Mouse (Mus musculus): ENCODE measurements around the gene Rbm24. TPM values are rescaled to one million over a fixed set of nuclear protein-coding genes. Genes with fewer than 3 reads are reported as not detected.

Gene Rbm24
- polyA plus RNA-seq, 1 experiment from 2014 or later, result 1.0 TPM

GRCm38 (mm10) chr13:46428964-46429363 is 10.7 kb downstream of the Rbm24 start:
- no peaks in the 10 kb centered on the region for H3K36me3 ChIP-seq (ENCODE audit: insufficient read depth, low read length)
- no peak for TF ChIP-seq CTCF (IDR thresholded peaks at IDR 0.05; ENCODE audit: low read depth)
- H3K4me3 ChIP-seq (replicated peaks; ENCODE audit: low read depth, low read length), result no peak overlapping the region
- H3K27ac ChIP-seq, result no peak overlapping the region
- no peak overlapping the region for H3K4me2 ChIP-seq (ENCODE audit: low read length)
- H3K9me3 ChIP-seq (replicated peaks; ENCODE audit: low read length), result no peaks in the 10 kb centered on the region
- ATAC-seq (replicated peaks; ENCODE audit: low FRiP score, low read depth) (no peak), DNase-seq (ENCODE audit: low spot score) (no peak)
- no peaks in the 10 kb centered on the region for H3K27me3 ChIP-seq (ENCODE audit: insufficient read depth, low read length)
- H3K4me1 ChIP-seq (replicated peaks; ENCODE audit: insufficient read depth, low read length), result no peaks in the 10 kb centered on the region
- no peak overlapping the region for H3K9ac ChIP-seq (ENCODE audit: low read depth, low read length)
- 74% methylated on average over 22 of the region's 22 CpGs for WGBS

GRCm38 (mm10) chr13:46429866-46430265 is 11.6 kb downstream of the Rbm24 start:
- Histone ChIP-seq H3K36me3 (ENCODE audit: insufficient read depth, low read length) (no peaks in the 10 kb centered on the region), H3K9ac (ENCODE audit: low read depth, low read length) (no peak overlapping the region), H3K4me3 (replicated peaks; ENCODE audit: low read depth, low read length) (no peak overlapping the region), H3K9me3 (replicated peaks; ENCODE audit: low read length) (no peaks in the 10 kb centered on the region), H3K4me2 (ENCODE audit: low read length) (no peak overlapping the region), H3K27ac (no peak overlapping the region), H3K27me3 (ENCODE audit: insufficient read depth, low read length) (no peaks in the 10 kb centered on the region), H3K4me1 (replicated peaks; ENCODE audit: insufficient read depth, low read length) (no peaks in the 10 kb centered on the region)
- TF ChIP-seq CTCF (IDR thresholded peaks at IDR 0.05; ENCODE audit: low read depth), result no peak
- ATAC-seq (replicated peaks; ENCODE audit: low FRiP score, low read depth), result no peak
- no peak for DNase-seq (ENCODE audit: low spot score)
- WGBS, result 89% methylated on average over 11 of the region's 11 CpGs

GRCm38 (mm10) chr13:46433880-46434560 is 15.8 kb downstream of the Rbm24 start:
- Histone ChIP-seq H3K36me3 (ENCODE audit: insufficient read depth, low read length) (no peaks in the 10 kb centered on the region), H3K27me3 (ENCODE audit: insufficient read depth, low read length) (no peaks in the 10 kb centered on the region), H3K4me2 (ENCODE audit: low read length) (no peak overlapping the region), H3K4me1 (replicated peaks; ENCODE audit: insufficient read depth, low read length) (no peaks in the 10 kb centered on the region), H3K9ac (ENCODE audit: low read depth, low read length) (no peak overlapping the region), H3K9me3 (replicated peaks; ENCODE audit: low read length) (no peaks in the 10 kb centered on the region), H3K4me3 (replicated peaks; ENCODE audit: low read depth, low read length) (no peak overlapping the region), H3K27ac (no peak overlapping the region)
- ATAC-seq (replicated peaks; ENCODE audit: low FRiP score, low read depth), result no peak
- DNase-seq (ENCODE audit: low spot score), result no peak
- no peak for TF ChIP-seq CTCF (IDR thresholded peaks at IDR 0.05; ENCODE audit: low read depth)
- WGBS, result 52% methylated on average over 8 of the region's 8 CpGs

GRCm38 (mm10) chr13:46438960-46439359 is 20.7 kb downstream of the Rbm24 start:
- DNase-seq (ENCODE audit: low spot score) (no peak), ATAC-seq (replicated peaks; ENCODE audit: low FRiP score, low read depth) (no peak)
- H3K9ac ChIP-seq (ENCODE audit: low read depth, low read length), result no peak overlapping the region
- H3K27me3 ChIP-seq (ENCODE audit: insufficient read depth, low read length), result no peaks in the 10 kb centered on the region
- H3K27ac ChIP-seq, result no peak overlapping the region
- no peaks in the 10 kb centered on the region for H3K4me1 ChIP-seq (replicated peaks; ENCODE audit: insufficient read depth, low read length)
- no peaks in the 10 kb centered on the region for H3K36me3 ChIP-seq (ENCODE audit: insufficient read depth, low read length)
- no peak overlapping the region for H3K4me3 ChIP-seq (replicated peaks; ENCODE audit: low read depth, low read length)
- no peak for TF ChIP-seq CTCF (IDR thresholded peaks at IDR 0.05; ENCODE audit: low read depth)
- 78% methylated on average over 6 of the region's 6 CpGs for WGBS
- H3K4me2 ChIP-seq (ENCODE audit: low read length), result no peak overlapping the region
- no peaks in the 10 kb centered on the region for H3K9me3 ChIP-seq (replicated peaks; ENCODE audit: low read length)

- Histone ChIP-seq H3K4me1 (replicated peaks; ENCODE audit: insufficient read depth, low read length) (no peaks in the 10 kb centered on the region), H3K9me3 (replicated peaks; ENCODE audit: low read length) (no peaks in the 10 kb centered on the region), H3K36me3 (ENCODE audit: insufficient read depth, low read length) (no peaks in the 10 kb centered on the region), H3K9ac (ENCODE audit: low read depth, low read length) (no peak overlapping the region), H3K4me3 (replicated peaks; ENCODE audit: low read depth, low read length) (no peak overlapping the region), H3K27ac (no peak overlapping the region), H3K4me2 (ENCODE audit: low read length) (no peak overlapping the region), H3K27me3 (ENCODE audit: insufficient read depth, low read length) (no peaks in the 10 kb centered on the region)
- ATAC-seq (replicated peaks; ENCODE audit: low FRiP score, low read depth) (no peak), DNase-seq (ENCODE audit: low spot score) (no peak)
- no peak for TF ChIP-seq CTCF (IDR thresholded peaks at IDR 0.05; ENCODE audit: low read depth)
- 80% methylated on average over 7 of the region's 7 CpGs for WGBS
Measured at GRCm38 (mm10) chr13:46444021-46444420, 25.8 kb downstream of the Rbm24 start.

GRCm38 (mm10) chr13:46446062-46446461 is 27.8 kb downstream of the Rbm24 start:
- Histone ChIP-seq H3K4me3 (replicated peaks; ENCODE audit: low read depth, low read length) (no peak overlapping the region), H3K4me2 (ENCODE audit: low read length) (no peak overlapping the region), H3K4me1 (replicated peaks; ENCODE audit: insufficient read depth, low read length) (no peaks in the 10 kb centered on the region), H3K9me3 (replicated peaks; ENCODE audit: low read length) (no peaks in the 10 kb centered on the region), H3K27me3 (ENCODE audit: insufficient read depth, low read length) (no peaks in the 10 kb centered on the region), H3K9ac (ENCODE audit: low read depth, low read length) (no peak overlapping the region), H3K27ac (no peak overlapping the region), H3K36me3 (ENCODE audit: insufficient read depth, low read length) (no peaks in the 10 kb centered on the region)
- 88% methylated on average over 6 of the region's 6 CpGs for WGBS
- TF ChIP-seq CTCF (IDR thresholded peaks at IDR 0.05; ENCODE audit: low read depth), result no peak
- DNase-seq (ENCODE audit: low spot score) (no peak), ATAC-seq (replicated peaks; ENCODE audit: low FRiP score, low read depth) (no peak)

- Histone ChIP-seq H3K9me3 (replicated peaks; ENCODE audit: low read length) (no peaks in the 10 kb centered on the region), H3K4me3 (replicated peaks; ENCODE audit: low read depth, low read length) (no peak overlapping the region), H3K4me1 (replicated peaks; ENCODE audit: insufficient read depth, low read length) (no peaks in the 10 kb centered on the region), H3K27ac (no peak overlapping the region), H3K27me3 (ENCODE audit: insufficient read depth, low read length) (no peaks in the 10 kb centered on the region), H3K9ac (ENCODE audit: low read depth, low read length) (no peak overlapping the region), H3K36me3 (ENCODE audit: insufficient read depth, low read length) (no peaks in the 10 kb centered on the region), H3K4me2 (ENCODE audit: low read length) (no peak overlapping the region)
- no peak for DNase-seq (ENCODE audit: low spot score)
- TF ChIP-seq CTCF (IDR thresholded peaks at IDR 0.05; ENCODE audit: low read depth), result no peak
- 92% methylated on average over 2 of the region's 2 CpGs for WGBS
- no peak for ATAC-seq (replicated peaks; ENCODE audit: low FRiP score, low read depth)
Measured at GRCm38 (mm10) chr13:46448276-46448675, 30.0 kb downstream of the Rbm24 start.
